Mouse (Mus musculus) adrenal gland, adult (tissue): ENCODE data around the gene Tubb3.
"Not testable (repeated sequence)": the region's sequence is repeated elsewhere in the genome, so short reads cannot be mapped to it uniquely, and the experiment has no call there.

Source experiments
- DNase-seq, 2 experiments: peaks; one replicate each; pipeline ENCODE4 v3.0.0; 2022 to 2023; ENCODE audit warnings: low spot score in 1 of 2; ENCODE audit not compliant: inconsistent age in 2 of 2

The Tubb3 gene

GRCm38 (mm10) chr8:123411781-123412327, 630 bp downstream of the Tubb3 start:
- DNase-seq: peak; percentile 28 to 48

GRCm38 (mm10) chr8:123412560-123413170, 1.4 kb downstream of the Tubb3 start:
- peak; percentile 20 to 27 for DNase-seq

- no peak for DNase-seq
Observed at GRCm38 (mm10) chr8:123414255-123414654, 3.0 kb downstream of the Tubb3 start.

- not testable (repeated sequence) for DNase-seq
Observed at GRCm38 (mm10) chr8:123414997-123415696, 3.9 kb downstream of the Tubb3 start.

- no peak for DNase-seq
Observed at GRCm38 (mm10) chr8:123415967-123416943, 5.0 kb downstream of the Tubb3 start.

GRCm38 (mm10) chr8:123416944-123417555, 5.8 kb downstream of the Tubb3 start:
- DNase-seq: no peak

GRCm38 (mm10) chr8:123419711-123420110, 8.5 kb downstream of the Tubb3 start:
- no peak for DNase-seq

GRCm38 (mm10) chr8:123420525-123421281, 9.5 kb downstream of the Tubb3 start:
- DNase-seq: no peak

GRCm38 (mm10) chr8:123421325-123421724, 10.1 kb downstream of the Tubb3 start:
- no peak for DNase-seq

- DNase-seq: peak; percentile 65 to 90
Observed at GRCm38 (mm10) chr8:123422056-123422780, 11.0 kb downstream of the Tubb3 start.

- DNase-seq: no peak
Observed at GRCm38 (mm10) chr8:123422781-123423159, 11.5 kb downstream of the Tubb3 start.

- DNase-seq: no peak
Observed at GRCm38 (mm10) chr8:123423441-123423840, 12.2 kb downstream of the Tubb3 start, which contains the start of gene Def8. Gene Def8 (plus strand): TSS chr8:123423527.

GRCm38 (mm10) chr8:123426511-123427509, 15.6 kb downstream of the Tubb3 start:
- no peak for DNase-seq

- no peak for DNase-seq
Observed at GRCm38 (mm10) chr8:123427639-123428275, 16.5 kb downstream of the Tubb3 start.

GRCm38 (mm10) chr8:123428343-123428893, 17.2 kb downstream of the Tubb3 start:
- DNase-seq: no peak

- DNase-seq: no peak
Observed at GRCm38 (mm10) chr8:123428939-123429721, 17.9 kb downstream of the Tubb3 start.

GRCm38 (mm10) chr8:123429722-123430013, 18.4 kb downstream of the Tubb3 start:
- not testable (repeated sequence) for DNase-seq
